Mouse (Mus musculus) CD4-positive helper T cell, adult 2 months (primary cell): Measurements from ENCODE around the gene Tmem30a.

ENCODE experiments used
- DNase-seq: peaks from one replicate; pipeline ENCODE4 v3.0.0-alpha.2; 2012; ENCODE audit warnings: low read depth, missing footprints, low spot score

The Tmem30a gene

DNA sequence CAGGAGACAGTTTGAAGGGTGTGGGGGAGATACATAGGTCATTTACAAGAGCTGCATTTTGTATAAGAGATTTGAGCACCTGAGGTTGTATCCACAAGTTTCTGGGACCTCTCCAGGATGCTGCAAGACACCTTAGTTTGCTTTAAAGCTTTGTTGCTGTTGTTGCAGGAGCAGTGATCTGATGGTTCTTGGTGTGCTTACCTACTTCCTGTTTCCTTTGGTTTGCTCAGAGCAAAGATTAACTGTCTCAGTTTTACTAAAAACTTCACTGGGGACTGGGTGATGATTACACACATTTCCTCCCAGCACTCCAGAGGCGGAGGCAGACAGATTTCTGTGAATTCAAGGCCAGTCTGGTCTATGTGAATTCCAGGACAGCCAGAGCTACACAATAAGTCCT lies 1.8 kb upstream of the Tmem30a start:
- DNase-seq = peak; percentile 75

GRCm38 (mm10) chr9:79785794-79786085 lies 7.6 kb downstream of the Tmem30a start:
- no peak for DNase-seq

DNA sequence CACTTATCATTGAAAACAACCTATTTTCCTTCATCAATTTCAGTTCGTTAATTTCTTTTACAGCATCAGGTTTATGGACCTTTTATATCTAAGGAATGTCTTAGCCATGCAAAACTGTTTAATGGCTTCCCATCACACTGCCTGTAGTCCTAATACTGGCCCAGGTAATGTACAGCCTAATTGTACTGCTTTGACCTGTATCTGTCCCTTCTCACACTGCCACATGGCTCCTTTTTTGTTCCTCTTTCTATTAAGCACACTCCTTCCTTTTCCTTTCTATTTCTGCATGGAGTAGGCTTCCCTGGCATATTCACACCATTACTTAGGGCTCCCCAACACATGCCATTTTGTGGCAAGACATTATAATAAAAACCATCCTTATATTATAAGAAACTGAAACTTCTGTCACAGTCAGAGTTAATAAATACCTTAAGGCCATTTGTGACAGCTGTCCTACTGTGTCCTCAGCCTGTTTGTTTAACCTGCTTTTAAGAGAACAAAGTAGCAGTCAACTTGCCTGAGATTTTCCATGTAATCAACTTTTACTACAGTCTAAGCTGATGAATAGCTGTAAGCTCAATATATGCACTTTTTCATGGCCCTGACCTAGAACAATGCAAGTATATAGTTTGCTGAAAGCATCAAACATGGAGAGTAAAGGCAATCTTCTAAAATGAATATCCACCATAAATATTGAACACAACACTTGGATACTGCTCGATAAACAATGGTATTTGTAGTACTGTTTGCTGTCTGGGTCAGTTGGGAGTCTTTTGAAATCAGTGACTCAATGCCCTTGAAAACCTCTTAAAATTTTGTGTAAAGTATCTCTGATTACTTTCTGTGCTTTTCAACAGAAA lies 8.1 kb downstream of the Tmem30a start:
- DNase-seq = no peak

GRCm38 (mm10) chr9:79784439-79784838 lies 8.9 kb downstream of the Tmem30a start:
- DNase-seq = no peak

DNA sequence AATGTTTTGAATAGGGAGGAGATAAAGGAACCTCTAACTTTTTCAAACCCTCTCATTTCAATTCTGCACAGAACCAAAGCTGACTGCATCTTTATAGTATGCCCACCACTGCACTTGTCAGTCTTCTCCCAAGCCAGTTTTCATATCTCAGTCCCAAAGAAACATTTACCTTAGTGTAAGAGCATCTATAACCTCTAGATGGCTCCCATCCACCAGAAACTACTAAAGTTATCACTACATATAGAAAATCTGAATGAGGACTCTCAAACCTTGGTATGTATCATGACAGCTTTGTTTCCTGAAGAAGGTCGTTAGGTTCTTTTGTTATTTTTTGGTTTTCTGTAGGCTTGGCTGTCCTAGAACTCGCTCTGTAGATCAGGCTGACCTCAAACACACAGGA lies 14.0 kb downstream of the Tmem30a start:
- peak; percentile 57 for DNase-seq

GRCm38 (mm10) chr9:79766991-79767545 lies 26.2 kb downstream of the Tmem30a start:
- DNase-seq = no peak

GRCm38 (mm10) chr9:79765329-79765728 lies 28.0 kb downstream of the Tmem30a start:
- DNase-seq = no peak

DNA sequence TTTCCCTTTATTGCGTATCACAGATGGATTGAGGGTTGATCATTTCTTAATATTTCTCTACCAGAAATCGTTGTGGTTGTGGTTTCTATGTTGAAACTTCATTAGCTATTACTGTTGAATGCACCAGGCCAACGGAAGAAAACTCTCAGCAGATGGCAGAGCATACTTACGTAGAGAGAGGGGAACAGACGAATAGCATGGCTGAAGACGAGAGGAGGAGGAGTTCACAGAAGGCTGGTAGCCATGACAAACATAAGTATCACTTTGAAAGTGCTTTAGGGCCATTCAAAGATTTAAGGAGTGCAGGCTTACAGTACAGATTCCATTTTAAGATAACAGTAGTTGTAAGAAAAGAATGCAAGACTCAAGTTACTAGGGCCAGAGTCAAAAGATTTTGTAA lies 30.8 kb downstream of the Tmem30a start:
- no peak for DNase-seq

GRCm38 (mm10) chr9:79760076-79760475 lies 33.2 kb downstream of the Tmem30a start:
- DNase-seq = no peak

GRCm38 (mm10) chr9:79759385-79760005 lies 33.8 kb downstream of the Tmem30a start, which contains the start of gene Cox7a2:
Gene Cox7a2, minus strand, starts transcription at chr9:79759878.
- peak; percentile 98 for DNase-seq

DNA sequence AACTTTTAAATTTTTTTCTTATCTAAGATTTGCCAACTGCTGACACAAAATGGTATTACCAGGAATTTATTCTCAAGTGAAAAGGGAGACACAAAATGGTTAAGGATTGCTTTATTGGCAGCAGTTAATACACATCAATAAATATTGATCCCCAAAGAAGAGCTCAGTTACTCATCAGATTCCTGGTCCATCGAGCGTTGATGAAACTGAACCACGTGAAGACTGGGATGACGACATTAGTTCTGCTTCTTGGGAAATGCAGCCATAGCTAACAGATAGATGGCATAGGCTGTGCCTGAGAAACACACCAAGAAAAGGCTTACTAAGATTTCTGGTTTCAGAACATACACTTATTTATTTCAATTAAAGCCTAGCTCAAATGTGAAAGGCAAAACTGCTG lies 38.0 kb downstream of the Tmem30a start:
- no peak for DNase-seq

GRCm38 (mm10) chr9:79751846-79752245 lies 41.5 kb downstream of the Tmem30a start:
- DNase-seq = no peak

DNA sequence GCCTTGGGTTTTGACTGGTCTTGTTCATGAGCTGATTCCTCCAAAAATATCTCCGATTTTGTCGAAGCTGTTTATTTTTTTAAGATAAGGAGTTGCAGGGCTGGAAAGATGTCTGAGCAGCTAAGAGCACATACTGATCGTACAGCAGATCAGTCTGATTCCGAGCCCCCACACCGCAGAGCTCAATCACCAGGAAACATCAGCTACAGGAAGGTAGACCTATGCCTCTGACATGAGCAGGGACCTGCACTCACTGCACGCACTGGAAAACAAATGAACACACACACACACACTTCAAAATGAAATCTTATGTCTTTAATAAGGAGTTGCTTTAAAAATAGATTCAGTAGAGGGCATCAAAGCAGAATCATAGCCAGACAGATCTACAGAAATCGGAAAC lies 42.6 kb downstream of the Tmem30a start:
- no peak for DNase-seq

GRCm38 (mm10) chr9:79745036-79745435 lies 48.3 kb downstream of the Tmem30a start:
- no peak for DNase-seq

DNA sequence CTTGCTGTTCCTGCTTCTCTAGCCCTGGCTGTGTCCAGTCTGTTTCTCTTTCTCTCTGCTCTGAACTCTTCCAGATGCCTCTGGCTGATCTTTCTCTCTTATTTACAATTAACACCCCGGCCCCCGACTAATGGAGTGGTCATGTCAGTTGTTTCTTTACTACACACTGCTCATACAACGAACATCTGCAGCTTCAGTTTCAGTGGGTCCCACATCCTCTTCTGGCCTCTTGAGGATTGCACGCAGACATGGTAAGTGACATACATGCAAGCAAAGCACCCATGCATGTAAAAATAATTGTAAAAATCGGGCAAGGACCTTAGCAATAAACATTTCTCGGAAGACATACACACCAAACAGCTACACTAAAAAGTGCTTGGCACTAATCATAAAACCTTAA lies 57.7 kb downstream of the Tmem30a start:
- DNase-seq = no peak

- no peak for DNase-seq
Measured at GRCm38 (mm10) chr9:79730301-79730700, 63.0 kb downstream of the Tmem30a start.

DNA sequence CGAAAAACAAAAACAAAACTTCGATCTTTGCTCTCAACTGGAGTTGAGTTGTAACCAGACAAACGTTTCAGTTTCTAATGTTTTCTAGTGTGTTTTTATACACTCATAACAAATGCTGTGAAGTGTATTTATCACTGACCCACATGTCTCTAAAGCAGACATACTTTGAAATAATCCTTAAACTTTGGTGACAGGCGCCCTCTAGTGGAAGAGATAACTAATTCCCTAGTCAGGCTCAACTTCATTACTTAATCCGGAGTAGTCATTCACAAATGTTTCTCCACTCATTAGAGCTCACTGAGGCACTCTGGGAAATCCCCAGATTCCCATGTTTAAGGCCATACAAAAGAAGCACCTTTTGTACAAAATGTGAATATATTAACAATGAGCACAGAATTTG lies 70.2 kb downstream of the Tmem30a start:
- DNase-seq = peak; percentile 35

GRCm38 (mm10) chr9:79721056-79721455 lies 72.3 kb downstream of the Tmem30a start:
- no peak for DNase-seq

DNA sequence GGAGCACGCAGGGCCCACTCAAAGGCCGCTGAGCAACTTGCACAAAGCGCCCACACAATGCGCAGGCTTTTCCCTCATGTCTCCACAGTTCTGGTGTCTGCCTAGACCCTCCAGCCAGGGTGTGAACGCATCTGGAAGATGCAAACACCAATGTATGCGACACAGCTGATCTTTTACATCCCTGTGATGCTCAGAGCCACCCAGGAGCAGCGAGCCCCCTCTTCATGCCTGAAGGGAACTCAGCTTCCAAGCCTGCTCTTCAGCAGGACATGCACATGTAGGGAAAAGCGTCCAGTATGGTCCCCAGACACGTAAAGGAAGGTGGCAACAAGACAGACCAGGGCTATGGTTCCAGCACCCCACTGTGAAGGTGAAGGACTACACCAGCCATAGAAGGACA lies 73.2 kb downstream of the Tmem30a start:
- no peak for DNase-seq

GRCm38 (mm10) chr9:79719451-79719850 lies 73.9 kb downstream of the Tmem30a start:
- no peak for DNase-seq
